Mouse (Mus musculus): ENCODE measurements around the gene Cc2d1b.

DNA sequence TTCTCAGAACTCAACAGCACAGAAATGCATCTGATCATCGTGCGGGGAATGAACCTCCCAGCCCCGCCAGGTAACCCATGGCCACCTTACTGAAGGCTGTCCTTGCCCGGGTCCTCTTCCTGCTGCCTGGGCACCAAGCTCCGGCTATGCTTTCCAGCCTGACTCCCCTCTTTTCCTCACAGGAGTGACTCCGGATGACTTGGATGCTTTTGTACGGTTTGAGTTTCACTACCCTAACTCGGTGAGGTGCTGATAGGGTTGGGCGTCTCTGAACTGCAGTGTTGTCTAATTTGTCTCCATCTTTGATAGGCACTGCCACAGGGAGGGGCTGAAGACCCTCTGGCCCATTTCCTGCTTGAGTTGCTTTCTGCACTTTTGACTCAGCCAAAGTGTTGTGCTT, 10.4 kb downstream of the Cc2d1b start:
- no peak for TF ChIP-seq POLR2A (IDR thresholded peaks at IDR 0.05; ENCODE audit: extremely low read depth, insufficient read depth, low read length)
- TF ChIP-seq CTCF (IDR thresholded peaks at IDR 0.05; ENCODE audit: extremely low read depth, insufficient read depth, low read length): no peak
